Mouse (Mus musculus) cerebellum, adult 2 months (tissue): Measurements from ENCODE around the gene H3f3b. TPM values are rescaled to one million over a fixed set of nuclear protein-coding genes. Genes with fewer than 3 reads are reported as not detected.
"Not testable (repeated sequence)": the region's sequence is repeated elsewhere in the genome, so short reads cannot be mapped to it uniquely, and the experiment has no call there.

Source experiments
- DNase-seq, 2 experiments: peaks; one replicate each; pipeline ENCODE4 v3.0.0; 2021
- H3K27ac ChIP-seq: fragments of 200-500 bp; 2 replicates; pipeline ENCODE4 v1.5.1; 2012; ENCODE audit warnings: low read length, control low read depth, inconsistent platforms; ENCODE audit not compliant: insufficient read depth
- H3K27me3 ChIP-seq: fragments of 200-500 bp; 2 replicates; pipeline ENCODE4 v1.6.1; 2012; ENCODE audit warnings: inconsistent platforms, mild to moderate bottlenecking, low read length, moderate library complexity; ENCODE audit not compliant: control insufficient read depth, insufficient read depth
- H3K4me1 ChIP-seq: fragments of 200-500 bp; 2 replicates; pipeline ENCODE4 v1.6.1; 2011; ENCODE audit warnings: low read length; ENCODE audit not compliant: control insufficient read depth, insufficient read depth
- H3K4me3 ChIP-seq: fragments of 200-500 bp; replicated peaks from 2 replicates; pipeline ENCODE3; 2011; ENCODE audit warnings: mild to moderate bottlenecking, low read depth, low read length, control low read depth; ENCODE audit not compliant: insufficient read depth
- CTCF ChIP-seq: fragments of 200-500 bp; IDR thresholded peaks from 2 replicates; pipeline ENCODE4 v1.5.1; 2011; ENCODE audit warnings: low read depth, mild to moderate bottlenecking, control low read depth, low read length, moderate library complexity, borderline replicate concordance; ENCODE audit not compliant: insufficient read depth
- POLR2A ChIP-seq: fragments of 200-500 bp; IDR thresholded peaks from 2 replicates; pipeline ENCODE4 v1.6.1; 2011; ENCODE audit warnings: low read length, control low read depth, borderline replicate concordance; ENCODE audit not compliant: insufficient read depth
- WGBS: fragments of 180-500 bp; shearing (Covaris S2); methylation state at CpG from one replicate; pipeline ENCODE4 v1.1.7; 2018; 5-methylcytosine and 5-hydroxymethylcytosine counted together
- polyA plus RNA-seq: library from polyadenylated mRNA; depleted of rRNA; stranded (reverse); fragments of >200 nt; gene quantifications from 2 replicates; pipeline ENCODE4 v1.2.3, GENCODE M21; 2012

Gene H3f3b
- polyA plus RNA-seq, 1 experiment = 456 TPM

GRCm38 (mm10) chr11:116022256-116022780, 5.4 kb downstream of the H3f3b start:
- TF ChIP-seq POLR2A (no peak), CTCF (no peak)
- H3K27ac ChIP-seq = no peak overlapping the region
- peak overlapping the region; percentile 47 for H3K4me3 ChIP-seq
- DNase-seq = no peak
- no peaks in the 10 kb centered on the region for H3K27me3 ChIP-seq
- WGBS = 11% methylated on average over 4 of the region's 4 CpGs
- H3K4me1 ChIP-seq = peaks cover 9% of the 10 kb centered on the region

- H3K4me1 ChIP-seq = peaks cover 9% of the 10 kb centered on the region
- WGBS = 24% methylated on average over 6 of the region's 6 CpGs
- no peak for DNase-seq
Measured at GRCm38 (mm10) chr11:116021328-116022220, 6.2 kb downstream of the H3f3b start.

GRCm38 (mm10) chr11:116020519-116020922, 7.2 kb downstream of the H3f3b start:
- DNase-seq = no peak
- Histone ChIP-seq H3K27me3 (no peaks in the 10 kb centered on the region), H3K27ac (no peak overlapping the region), H3K4me3 (no peak overlapping the region), H3K4me1 (peaks cover 9% of the 10 kb centered on the region)
- 6% methylated on average over 1 of the region's 1 CpGs for WGBS
- TF ChIP-seq CTCF (peak; percentile 32), POLR2A (no peak)

More at GRCm38 (mm10) chr11:116021328-116022220, 6.2 kb downstream of the H3f3b start:
- H3K27ac ChIP-seq = no peak overlapping the region
- no peaks in the 10 kb centered on the region for H3K27me3 ChIP-seq
- TF ChIP-seq CTCF (no peak), POLR2A (0 out of 2 replicates have a peak, but pooled peaks have one; percentile 11)
- H3K4me3 ChIP-seq = peak overlapping the region; percentile 31

- WGBS = 45% methylated on average over 2 of the region's 2 CpGs
Measured at GRCm38 (mm10) chr11:116019976-116020411, 7.8 kb downstream of the H3f3b start.

GRCm38 (mm10) chr11:116019360-116019791, 8.4 kb downstream of the H3f3b start:
- 67% methylated on average over 1 of the region's 1 CpGs for WGBS
- DNase-seq = no peak
- Histone ChIP-seq H3K4me1 (peaks cover 12% of the 10 kb centered on the region), H3K27ac (no peak overlapping the region), H3K27me3 (no peaks in the 10 kb centered on the region), H3K4me3 (no peak overlapping the region)
- TF ChIP-seq CTCF = no peak
- no peak for TF ChIP-seq POLR2A

More at GRCm38 (mm10) chr11:116019976-116020411, 7.8 kb downstream of the H3f3b start:
- no peak overlapping the region for H3K27ac ChIP-seq
- H3K27me3 ChIP-seq = no peaks in the 10 kb centered on the region
- TF ChIP-seq CTCF (no peak), POLR2A (no peak)
- no peak overlapping the region for H3K4me3 ChIP-seq
- DNase-seq = no peak
- H3K4me1 ChIP-seq = peaks cover 12% of the 10 kb centered on the region

- H3K27me3 ChIP-seq, H3K27ac ChIP-seq, DNase-seq, H3K4me3 ChIP-seq: not testable (repeated sequence)
- peaks cover 12% of the 10 kb centered on the region for H3K4me1 ChIP-seq
- WGBS = 95% methylated on average over 4 of the region's 4 CpGs
Measured at GRCm38 (mm10) chr11:116018867-116019266, 8.9 kb downstream of the H3f3b start.

GRCm38 (mm10) chr11:116018106-116018505, 9.7 kb downstream of the H3f3b start:
- H3K27ac ChIP-seq = no peak overlapping the region
- no peaks in the 10 kb centered on the region for H3K27me3 ChIP-seq
- no peak overlapping the region for H3K4me3 ChIP-seq
- TF ChIP-seq POLR2A = no peak
- peak; percentile 82 for TF ChIP-seq CTCF
- 32% methylated on average over 6 of the region's 6 CpGs for WGBS
- H3K4me1 ChIP-seq = peaks cover 12% of the 10 kb centered on the region
- DNase-seq = peak; percentile 68 to 73

GRCm38 (mm10) chr11:116014821-116015220, 12.9 kb downstream of the H3f3b start:
- H3K27me3 ChIP-seq = no peaks in the 10 kb centered on the region
- TF ChIP-seq CTCF (no peak), POLR2A (no peak)
- no peak overlapping the region for H3K4me3 ChIP-seq
- no peak overlapping the region for H3K27ac ChIP-seq
- H3K4me1 ChIP-seq = peaks cover 21% of the 10 kb centered on the region
- DNase-seq = no peak
- 63% methylated on average over 8 of the region's 8 CpGs for WGBS
